Mouse (Mus musculus): ENCODE measurements at regions not wholly inside any gene's neighbourhood (a gene's known extent, or its start where the extent isn't known, plus 50 kb on each side); places are given as distances from the start of the nearest gene placed in this dataset.

GRCm38 (mm10) chr11:40510325-40511239 lies 184.4 kb downstream of the Mat2b start:
- TF ChIP-seq CTCF (conservative IDR thresholded peaks at IDR 0.05; ENCODE audit: insufficient read depth, insufficient read length, low read depth, low read length) (no peak), POLR2A (IDR thresholded peaks at IDR 0.05; ENCODE audit: low read depth, low read length) (no peak)
